Mouse (Mus musculus) CH12.LX (cell line): ENCODE results near the gene 2310079G19Rik. TPM values are rescaled to one million over a fixed set of nuclear protein-coding genes. Genes with fewer than 3 reads are reported as not detected.

Source experiments
- DNase-seq: peaks from one replicate; pipeline ENCODE4 v3.0.0-alpha.2; 2013; ENCODE audit errors: extremely low read depth
- H3K27ac ChIP-seq: 2 replicates; pipeline ENCODE4 v1.5.1; 2012; ENCODE audit warnings: low read depth, mild to moderate bottlenecking, control low read depth, moderate library complexity; ENCODE audit not compliant: insufficient read depth
- H3K27me3 ChIP-seq: replicated peaks from 2 replicates; pipeline ENCODE3; 2012; ENCODE audit warnings: inconsistent platforms
- H3K36me3 ChIP-seq, 2 experiments: replicated peaks in 1 of 2; 2 replicates each; pipeline versions ENCODE3 to v1.6.1; 2012; ENCODE audit warnings: inconsistent platforms in 1 of 2, low read length in 1 of 2, mild to moderate bottlenecking in 1 of 2, mixed read lengths in 1 of 2, moderate library complexity in 1 of 2; ENCODE audit not compliant: control insufficient read depth in 1 of 2, insufficient read depth in 1 of 2
- H3K4me1 ChIP-seq, 2 experiments: 2 replicates each; pipeline ENCODE4 v1.6.1; 2012; ENCODE audit warnings: inconsistent platforms in 1 of 2, moderate library complexity in 1 of 2; ENCODE audit not compliant: insufficient read depth in 2 of 2, control insufficient read depth in 1 of 2
- H3K4me2 ChIP-seq: 2 replicates; pipeline ENCODE4 v1.6.1; 2012; ENCODE audit warnings: low read depth, mild to moderate bottlenecking, control low read depth; ENCODE audit not compliant: poor library complexity, insufficient read depth, severe bottlenecking
- H3K4me3 ChIP-seq, 3 experiments: fragments of 150-350 bp in 1 of 3; sonication (generic) in 1 of 3; replicated peaks in 1 of 3; 2 replicates each; pipeline versions ENCODE3 to v1.5.1; 2011 to 2012; ENCODE audit warnings: low read depth in 2 of 3, low read length in 2 of 3, mild to moderate bottlenecking in 2 of 3, moderate library complexity in 2 of 3, control low read depth in 1 of 3, improper control_type of control experiment in 1 of 3, inconsistent platforms in 1 of 3, mixed read lengths in 1 of 3; ENCODE audit not compliant: poor library complexity in 1 of 3
- H3K79me2 ChIP-seq: replicated peaks from 2 replicates; pipeline ENCODE4 v1.6.1; 2012; ENCODE audit warnings: mild to moderate bottlenecking, moderate library complexity; ENCODE audit not compliant: control insufficient read depth, poor library complexity, insufficient read depth, severe bottlenecking; ENCODE audit errors: extremely low read depth
- H3K9ac ChIP-seq: 2 replicates; pipeline ENCODE4 v1.6.1; 2012; ENCODE audit warnings: low read depth, mild to moderate bottlenecking, control low read depth, moderate library complexity; ENCODE audit not compliant: insufficient read depth
- H3K9me3 ChIP-seq: replicated peaks from 2 replicates; pipeline ENCODE3; 2012; ENCODE audit warnings: low read length, inconsistent platforms, mixed read lengths
- BHLHE40 ChIP-seq: IDR thresholded peaks from 2 replicates; pipeline ENCODE4 v1.6.1; 2011; ENCODE audit warnings: mild to moderate bottlenecking, low read depth, low read length, improper control_type of control experiment
- CHD2 ChIP-seq: IDR thresholded peaks from 2 replicates; pipeline ENCODE4 v1.6.1; 2011; ENCODE audit warnings: low read length, improper control_type of control experiment
- ELF1 ChIP-seq: IDR thresholded peaks from 2 replicates; pipeline ENCODE4 v1.6.1; 2014; ENCODE audit warnings: low read depth, mild to moderate bottlenecking, inconsistent platforms, low read length, improper control_type of control experiment
- IRF4 ChIP-seq: IDR thresholded peaks from 2 replicates; pipeline ENCODE4 v1.6.1; 2014; ENCODE audit warnings: low read depth, mild to moderate bottlenecking, inconsistent platforms, low read length, improper control_type of control experiment
- JUND ChIP-seq: conservative IDR thresholded peaks from 2 replicates; pipeline ENCODE4 v1.6.1; 2011; ENCODE audit warnings: low read depth, low read length, improper control_type of control experiment
- MAZ ChIP-seq: IDR thresholded peaks from 2 replicates; pipeline ENCODE4 v1.6.1; 2012; ENCODE audit warnings: low read depth, mild to moderate bottlenecking, inconsistent platforms, low read length, improper control_type of control experiment, moderate library complexity
- MXI1 ChIP-seq: IDR thresholded peaks from 2 replicates; pipeline ENCODE4 v1.6.1; 2011; ENCODE audit warnings: mild to moderate bottlenecking, low read depth, low read length, improper control_type of control experiment
- PAX5 ChIP-seq: IDR thresholded peaks from 2 replicates; pipeline ENCODE4 v1.6.1; 2012; ENCODE audit warnings: low read length, inconsistent platforms, mixed read lengths
- POLR2AphosphoS2 ChIP-seq: IDR thresholded peaks from 2 replicates; pipeline ENCODE4 v1.6.1; 2011; ENCODE audit warnings: low read depth, low read length, improper control_type of control experiment
- RAD21 ChIP-seq: IDR thresholded peaks from 2 replicates; pipeline ENCODE4 v1.6.1; 2011; ENCODE audit warnings: low read depth, mild to moderate bottlenecking, low read length, improper control_type of control experiment, moderate library complexity
- RCOR1 ChIP-seq: conservative IDR thresholded peaks from 2 replicates; pipeline ENCODE4 v1.6.1; 2012; ENCODE audit warnings: low read depth, mild to moderate bottlenecking, inconsistent platforms, low read length, improper control_type of control experiment
- TCF12 ChIP-seq: IDR thresholded peaks from 2 replicates; pipeline ENCODE4 v1.6.1; 2014; ENCODE audit warnings: low read depth, mild to moderate bottlenecking, inconsistent platforms, low read length, improper control_type of control experiment
- UBTF ChIP-seq: IDR thresholded peaks from 2 replicates; pipeline ENCODE4 v1.6.1; 2012; ENCODE audit warnings: low read depth, mild to moderate bottlenecking, inconsistent platforms, low read length, improper control_type of control experiment, moderate library complexity
- USF2 ChIP-seq: conservative IDR thresholded peaks from 2 replicates; pipeline ENCODE4 v1.6.1; 2011; ENCODE audit warnings: low read depth, low read length, improper control_type of control experiment
- ZC3H11A ChIP-seq: IDR thresholded peaks from 2 replicates; pipeline ENCODE4 v1.6.1; 2012; ENCODE audit warnings: low read depth, mild to moderate bottlenecking, inconsistent platforms, low read length, improper control_type of control experiment
- ZKSCAN1 ChIP-seq: IDR thresholded peaks from 2 replicates; pipeline ENCODE4 v1.6.1; 2012; ENCODE audit warnings: low read depth, inconsistent platforms, low read length, improper control_type of control experiment, borderline replicate concordance
- ZMIZ1 ChIP-seq: IDR thresholded peaks from 2 replicates; pipeline ENCODE4 v1.6.1; 2012; ENCODE audit warnings: low read depth, mild to moderate bottlenecking, inconsistent platforms, low read length, improper control_type of control experiment
- dilution Hi-C: fragments of 300-500 bp; cut with MboI; formaldehyde crosslinking; loops from 2 replicates; pipeline ENCODE4 v1.14.3; 2020; ENCODE audit warnings: low sequenced_read_pairs; ENCODE audit not compliant: extremely low pct_unique_long_range_greater_than_20kb, extremely low pct_ligation_motif_present
- in situ Hi-C: fragments of 300-500 bp; cut with MboI; formaldehyde crosslinking; loops from 3 replicates; pipeline ENCODE4 v1.14.3; 2019; ENCODE audit warnings: low sequenced_read_pairs, low pct_ligation_motif_present, low pct_unique_long_range_greater_than_20kb, mixed read lengths
- polyA plus RNA-seq: library from polyadenylated mRNA; unstranded; fragments of >175 nt; gene quantifications from 2 replicates; pipeline ENCODE4 v1.2.1, GENCODE M21; 2012; ENCODE audit warnings: low read depth; ENCODE audit not compliant: insufficient read length
- total RNA-seq, 2 experiments: library from RNA; depleted of rRNA; stranded (reverse); fragments of 300-350 nt in 1 of 2; fragments of >200 nt in 1 of 2; gene quantifications; 2 replicates each; pipeline ENCODE4 v1.2.3; 2012 to 2014

Gene 2310079G19Rik
- total and polyA plus RNA-seq, 3 experiments, result not detected

GRCm38 (mm10) chr16:88592758-88593157, 34.7 kb downstream of the 2310079G19Rik start:
- no peaks in the 10 kb centered on the region for H3K79me2 ChIP-seq
- in situ Hi-C loops (no loop called here), dilution Hi-C loops (no loop called here)
- TF ChIP-seq MAZ, result no peak
- H3K4me1 ChIP-seq, result no peaks in the 10 kb centered on the region
- H3K4me2 ChIP-seq, result no peak overlapping the region
- no peak overlapping the region for H3K4me3 ChIP-seq
- peaks cover 50% of the 10 kb centered on the region for H3K9me3 ChIP-seq
- no peak for DNase-seq
- no peaks in the 10 kb centered on the region for H3K27me3 ChIP-seq
- H3K9ac ChIP-seq, result no peak overlapping the region
- no peak overlapping the region for H3K27ac ChIP-seq
- H3K36me3 ChIP-seq, result no peaks in the 10 kb centered on the region

- Histone ChIP-seq H3K27ac (no peak overlapping the region), H3K9me3 (peaks cover 68% of the 10 kb centered on the region), H3K27me3 (no peaks in the 10 kb centered on the region), H3K4me3 (no peak overlapping the region), H3K9ac (no peak overlapping the region)
- DNase-seq, result no peak
- dilution Hi-C loops, result no loop called here
- TF ChIP-seq TCF12 (no peak), RCOR1 (no peak), RAD21 (no peak), IRF4 (no peak), POLR2AphosphoS2 (no peak), ZMIZ1 (no peak), ZKSCAN1 (no peak), BHLHE40 (no peak), JUND (no peak), ZC3H11A (no peak), PAX5 (no peak), CHD2 (no peak), UBTF (no peak), ELF1 (no peak), MXI1 (no peak), USF2 (no peak)
- TF ChIP-seq, all 38 proteins: peak for 0
- in situ Hi-C loops, result no loop called here
- Histone ChIP-seq H3K79me2 (no peaks in the 10 kb centered on the region), H3K36me3 (no peaks in the 10 kb centered on the region), H3K4me2 (no peak overlapping the region), H3K4me1 (no peaks in the 10 kb centered on the region)
These were observed 44.1 kb downstream of the 2310079G19Rik start for GRCm38 (mm10) chr16:88583338-88583737.

Other genes with a start within 250 kb of the 2310079G19Rik start
- not detected in 2 replicates for gene Cldn17, start 120.7 kb downstream of the 2310079G19Rik start, total RNA-seq (2012; rRNA removed)
- not detected in 2 replicates for gene Cldn17, start 120.7 kb downstream of the 2310079G19Rik start, total RNA-seq (2014; rRNA removed)
- gene Cldn17, start 120.7 kb downstream of the 2310079G19Rik start, polyA plus RNA-seq, result not detected in 2 replicates
- not detected in 2 replicates for gene Cldn8, start 64.5 kb downstream of the 2310079G19Rik start, total RNA-seq (2012; rRNA removed)
- gene Cldn8, start 64.5 kb downstream of the 2310079G19Rik start, total RNA-seq (2014; rRNA removed), result not detected in 2 replicates
- not detected in 2 replicates for gene Cldn8, start 64.5 kb downstream of the 2310079G19Rik start, polyA plus RNA-seq
- not detected in 2 replicates for gene Krtap24-1, start 15.4 kb downstream of the 2310079G19Rik start, total RNA-seq (2012; rRNA removed)
- not detected in 2 replicates for gene Krtap24-1, start 15.4 kb downstream of the 2310079G19Rik start, total RNA-seq (2014; rRNA removed)
- not detected in 2 replicates for gene Krtap24-1, start 15.4 kb downstream of the 2310079G19Rik start, polyA plus RNA-seq
- gene Krtap26-1, start 20.1 kb upstream of the 2310079G19Rik start, total RNA-seq (2012; rRNA removed), result not detected in 2 replicates
- gene Krtap26-1, start 20.1 kb upstream of the 2310079G19Rik start, total RNA-seq (2014; rRNA removed), result not detected in 2 replicates
- gene Krtap26-1, start 20.1 kb upstream of the 2310079G19Rik start, polyA plus RNA-seq, result not detected in 2 replicates
- gene Krtap27-1, start 44.0 kb upstream of the 2310079G19Rik start, total RNA-seq (2012; rRNA removed), result not detected in 2 replicates
- not detected in 2 replicates for gene Krtap27-1, start 44.0 kb upstream of the 2310079G19Rik start, total RNA-seq (2014; rRNA removed)
- gene Krtap27-1, start 44.0 kb upstream of the 2310079G19Rik start, polyA plus RNA-seq, result not detected in 2 replicates
- not detected in 2 replicates for gene 2310061N02Rik, start 80.3 kb upstream of the 2310079G19Rik start, total RNA-seq (2012; rRNA removed)
- not detected in 2 replicates for gene 2310061N02Rik, start 80.3 kb upstream of the 2310079G19Rik start, total RNA-seq (2014; rRNA removed)
- gene 2310061N02Rik, start 80.3 kb upstream of the 2310079G19Rik start, polyA plus RNA-seq, result not detected in 2 replicates
- not detected in 2 replicates for gene Krtap13-1, start 101.2 kb upstream of the 2310079G19Rik start, total RNA-seq (2012; rRNA removed)
- not detected in 2 replicates for gene Krtap13-1, start 101.2 kb upstream of the 2310079G19Rik start, total RNA-seq (2014; rRNA removed)
- gene Krtap13-1, start 101.2 kb upstream of the 2310079G19Rik start, polyA plus RNA-seq, result not detected in 2 replicates
- not detected in 2 replicates for gene Krtap13, start 124.0 kb upstream of the 2310079G19Rik start, total RNA-seq (2012; rRNA removed)
- gene Krtap13, start 124.0 kb upstream of the 2310079G19Rik start, total RNA-seq (2014; rRNA removed), result not detected in 2 replicates
- not detected in 2 replicates for gene Krtap13, start 124.0 kb upstream of the 2310079G19Rik start, polyA plus RNA-seq
- gene 2310034C09Rik, start 131.2 kb upstream of the 2310079G19Rik start, total RNA-seq (2012; rRNA removed), result not detected in 2 replicates
- gene 2310034C09Rik, start 131.2 kb upstream of the 2310079G19Rik start, total RNA-seq (2014; rRNA removed), result not detected in 2 replicates
- gene 2310034C09Rik, start 131.2 kb upstream of the 2310079G19Rik start, polyA plus RNA-seq, result not detected in 2 replicates
- not detected in 2 replicates for gene 2310057N15Rik, start 146.5 kb upstream of the 2310079G19Rik start, total RNA-seq (2012; rRNA removed)
- not detected in 2 replicates for gene 2310057N15Rik, start 146.5 kb upstream of the 2310079G19Rik start, total RNA-seq (2014; rRNA removed)
- not detected in 2 replicates for gene 2310057N15Rik, start 146.5 kb upstream of the 2310079G19Rik start, polyA plus RNA-seq
- not detected in 2 replicates for gene Gm5965, start 150.2 kb upstream of the 2310079G19Rik start, total RNA-seq (2012; rRNA removed)
- gene Gm5965, start 150.2 kb upstream of the 2310079G19Rik start, total RNA-seq (2014; rRNA removed), result not detected in 2 replicates
- not detected in 2 replicates for gene Gm5965, start 150.2 kb upstream of the 2310079G19Rik start, polyA plus RNA-seq
- gene Gm20741, start 184.6 kb upstream of the 2310079G19Rik start, total RNA-seq (2012; rRNA removed), result not detected in 2 replicates
- not detected in 2 replicates for gene Gm20741, start 184.6 kb upstream of the 2310079G19Rik start, total RNA-seq (2014; rRNA removed)
- gene Gm20741, start 184.6 kb upstream of the 2310079G19Rik start, polyA plus RNA-seq, result not detected in 2 replicates
- gene Krtap15, start 192.5 kb upstream of the 2310079G19Rik start, total RNA-seq (2012; rRNA removed), result not detected in 2 replicates
- not detected in 2 replicates for gene Krtap15, start 192.5 kb upstream of the 2310079G19Rik start, total RNA-seq (2014; rRNA removed)
- not detected in 2 replicates for gene Krtap15, start 192.5 kb upstream of the 2310079G19Rik start, polyA plus RNA-seq
- gene Krtap14, start 198.5 kb upstream of the 2310079G19Rik start, total RNA-seq (2012; rRNA removed), result not detected in 2 replicates
- gene Krtap14, start 198.5 kb upstream of the 2310079G19Rik start, total RNA-seq (2014; rRNA removed), result not detected in 2 replicates
- gene Krtap14, start 198.5 kb upstream of the 2310079G19Rik start, polyA plus RNA-seq, result not detected in 2 replicates
- not detected in 2 replicates for gene Krtap19-1, start 241.7 kb upstream of the 2310079G19Rik start, total RNA-seq (2012; rRNA removed)
- gene Krtap19-1, start 241.7 kb upstream of the 2310079G19Rik start, total RNA-seq (2014; rRNA removed), result not detected in 2 replicates
- not detected in 2 replicates for gene Krtap19-1, start 241.7 kb upstream of the 2310079G19Rik start, polyA plus RNA-seq
- gene Krtap19-2, start 246.6 kb upstream of the 2310079G19Rik start, total RNA-seq (2012; rRNA removed), result not detected in 2 replicates
- not detected in 2 replicates for gene Krtap19-2, start 246.6 kb upstream of the 2310079G19Rik start, total RNA-seq (2014; rRNA removed)
- not detected in 2 replicates for gene Krtap19-2, start 246.6 kb upstream of the 2310079G19Rik start, polyA plus RNA-seq